Mouse (Mus musculus) megakaryocyte progenitor cell, adult 5-6 weeks (primary cell): ENCODE measurements around the gene Vmp1. TPM values are rescaled to one million over a fixed set of nuclear protein-coding genes. Genes with fewer than 3 reads are reported as not detected.

Source experiments
- ATAC-seq: replicated peaks from 2 replicates; pipeline ENCODE4 v1.8.0; 2016; ENCODE audit warnings: mild to moderate bottlenecking, moderate TSS enrichment, inconsistent platforms; ENCODE audit not compliant: poor library complexity
- total RNA-seq, 2 experiments: library from RNA; stranded (forward) in 1 of 2; stranded (reverse) in 1 of 2; fragments of 157-497, 149-512 nt in 1 of 2; fragments of 200-1000 nt in 1 of 2; gene quantifications; 2 replicates each; pipeline versions ENCODE4 v1.2.3 to v1.2.4; 2015 to 2017

Gene Vmp1
- total RNA-seq, 2 experiments from 2014 or later = 94.0 to 167 TPM

DNA sequence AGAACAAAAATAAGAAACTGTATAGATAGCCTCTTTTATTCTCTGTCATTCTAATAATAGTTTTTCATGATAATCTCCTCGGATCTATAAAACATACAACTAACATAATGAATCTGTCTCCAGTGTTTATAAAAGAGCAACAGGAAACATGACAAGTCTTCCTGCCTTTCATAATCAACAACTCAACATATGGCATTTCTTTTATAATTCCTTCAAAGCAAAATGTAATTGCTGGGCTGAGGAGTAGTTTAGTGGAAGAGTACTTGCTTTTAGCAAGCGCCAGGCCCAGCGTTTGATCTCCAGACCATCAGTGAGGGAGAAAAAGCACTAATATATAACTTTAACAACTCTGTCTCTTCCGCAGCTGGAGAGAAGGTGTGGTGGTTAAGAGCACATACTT lies 41.9 kb downstream of the Vmp1 start:
- ATAC-seq = no peak

DNA sequence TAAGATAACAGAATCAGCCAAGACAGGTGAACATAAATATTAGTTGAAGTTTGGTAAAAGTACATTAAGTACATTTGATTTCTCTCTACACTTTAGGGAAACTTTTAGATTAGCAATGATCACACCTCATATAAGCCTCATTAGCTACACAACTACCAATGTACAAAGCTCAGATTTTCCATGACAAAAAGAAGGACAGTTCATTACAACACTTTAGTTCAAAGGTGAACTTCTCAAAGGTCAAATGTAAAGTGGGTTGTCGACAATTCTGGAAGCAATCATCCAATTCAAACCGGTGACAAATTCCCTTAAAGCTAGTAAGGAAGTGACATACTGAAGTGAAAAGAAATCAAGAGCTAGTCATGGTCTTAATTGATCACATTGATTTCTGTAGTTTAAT lies 45.9 kb downstream of the Vmp1 start:
- no peak for ATAC-seq

DNA sequence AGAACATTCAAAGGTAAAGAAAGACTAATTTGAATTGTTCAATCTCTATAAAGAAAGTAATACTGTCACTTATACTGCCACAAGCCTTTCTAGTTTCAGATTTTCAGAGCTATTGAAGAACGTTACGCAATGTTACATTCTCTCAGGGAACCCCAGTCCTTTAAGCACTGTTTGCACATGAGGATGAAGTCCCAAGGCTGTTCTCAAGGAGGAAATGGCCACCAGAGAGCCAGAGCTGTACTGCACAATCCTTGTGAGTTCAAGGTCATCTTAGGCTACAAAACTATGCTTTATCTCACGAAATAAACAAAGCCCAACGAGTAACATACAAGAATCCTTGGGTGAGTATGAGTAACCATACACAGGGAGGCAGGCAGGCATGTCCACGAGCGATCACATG lies 49.2 kb downstream of the Vmp1 start:
- 0 out of 2 replicates have a peak, but pooled peaks have one; percentile 23 for ATAC-seq

- no peak for ATAC-seq
Measured at GRCm38 (mm10) chr11:86629941-86630340, 53.7 kb downstream of the Vmp1 start.

GRCm38 (mm10) chr11:86629445-86629844 lies 54.2 kb downstream of the Vmp1 start:
- no peak for ATAC-seq

GRCm38 (mm10) chr11:86628448-86628847 lies 55.2 kb downstream of the Vmp1 start:
- ATAC-seq = no peak

DNA sequence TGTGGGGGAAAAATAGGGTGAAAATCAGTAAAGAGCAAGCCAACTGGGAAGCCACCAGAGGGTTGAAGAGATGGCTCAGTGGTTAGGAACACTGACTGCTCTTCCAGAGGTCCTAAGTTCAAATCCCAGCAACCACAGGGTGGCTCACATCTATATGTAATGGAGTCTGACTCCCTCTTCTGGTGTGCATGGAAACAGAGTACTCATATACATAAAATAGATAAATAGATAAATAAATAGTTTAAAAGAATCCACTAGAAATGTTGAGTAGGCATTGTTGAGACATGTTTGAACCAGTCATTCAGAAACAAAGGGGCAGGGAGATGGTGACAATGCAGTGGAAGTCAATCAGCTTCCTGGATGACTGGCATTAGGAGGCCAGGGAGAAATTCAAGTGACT lies 56.0 kb downstream of the Vmp1 start:
- ATAC-seq = no peak

GRCm38 (mm10) chr11:86626714-86627113 lies 56.9 kb downstream of the Vmp1 start:
- peak; percentile 61 for ATAC-seq

DNA sequence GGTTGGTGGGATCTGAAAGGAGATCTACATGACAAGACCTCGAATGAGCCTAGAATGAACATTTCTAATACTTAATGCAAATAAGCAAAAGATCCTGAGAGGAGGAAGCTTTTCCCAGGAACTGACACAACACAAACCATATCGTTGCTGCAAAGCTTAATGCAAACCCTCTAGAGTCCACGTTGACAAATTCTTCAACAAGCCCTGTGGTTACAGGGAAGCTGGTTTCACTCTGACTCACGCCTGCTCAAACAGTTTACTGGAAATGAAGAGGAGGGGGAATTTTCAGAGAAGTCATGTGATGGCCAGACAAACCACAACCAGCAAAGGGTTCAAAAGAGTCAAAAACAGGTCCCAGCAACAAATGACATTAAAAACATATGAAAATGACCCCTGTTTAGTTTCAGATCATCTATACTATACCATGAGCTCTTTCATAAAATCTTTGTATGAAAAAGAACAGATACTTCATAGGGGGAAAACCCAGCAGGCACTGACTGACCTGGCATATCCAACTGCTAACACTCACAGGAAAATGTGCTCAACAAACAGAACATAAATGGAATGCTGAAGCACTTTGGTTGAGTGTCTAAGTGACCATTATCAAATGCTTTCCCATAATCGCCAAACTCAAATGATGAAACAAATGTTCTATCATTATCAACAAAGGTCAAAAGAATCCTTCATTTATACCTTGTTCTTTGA lies 59.2 kb downstream of the Vmp1 start:
- ATAC-seq = peak; percentile 67

DNA sequence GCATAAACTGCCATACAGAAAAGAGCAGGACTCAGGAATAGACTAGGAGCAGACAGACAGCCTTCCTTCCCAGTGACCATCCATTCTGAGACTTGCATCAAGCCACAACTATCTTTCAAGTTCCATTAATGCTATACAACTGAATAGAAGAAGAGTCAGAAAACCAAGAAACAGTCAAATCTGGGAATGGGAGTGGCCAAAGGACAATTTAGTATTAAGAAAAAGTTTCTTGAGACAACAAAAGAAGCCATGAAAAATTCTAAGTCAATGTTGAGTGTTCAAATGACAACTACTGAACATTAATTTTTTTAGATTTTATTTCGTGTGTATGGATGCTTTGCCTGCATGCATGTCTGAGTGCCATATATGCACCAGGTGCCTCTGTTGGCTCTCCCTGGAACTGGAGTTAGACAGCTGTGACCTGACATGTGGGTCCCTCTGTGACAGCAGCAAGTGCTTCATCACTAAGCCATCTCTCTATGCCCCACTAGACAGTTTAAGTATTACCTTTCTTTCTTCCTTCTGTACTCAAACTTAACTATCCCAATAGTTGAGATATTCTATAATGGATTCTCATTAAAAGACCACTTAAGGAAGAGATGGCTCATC lies 60.1 kb downstream of the Vmp1 start:
- no peak for ATAC-seq

DNA sequence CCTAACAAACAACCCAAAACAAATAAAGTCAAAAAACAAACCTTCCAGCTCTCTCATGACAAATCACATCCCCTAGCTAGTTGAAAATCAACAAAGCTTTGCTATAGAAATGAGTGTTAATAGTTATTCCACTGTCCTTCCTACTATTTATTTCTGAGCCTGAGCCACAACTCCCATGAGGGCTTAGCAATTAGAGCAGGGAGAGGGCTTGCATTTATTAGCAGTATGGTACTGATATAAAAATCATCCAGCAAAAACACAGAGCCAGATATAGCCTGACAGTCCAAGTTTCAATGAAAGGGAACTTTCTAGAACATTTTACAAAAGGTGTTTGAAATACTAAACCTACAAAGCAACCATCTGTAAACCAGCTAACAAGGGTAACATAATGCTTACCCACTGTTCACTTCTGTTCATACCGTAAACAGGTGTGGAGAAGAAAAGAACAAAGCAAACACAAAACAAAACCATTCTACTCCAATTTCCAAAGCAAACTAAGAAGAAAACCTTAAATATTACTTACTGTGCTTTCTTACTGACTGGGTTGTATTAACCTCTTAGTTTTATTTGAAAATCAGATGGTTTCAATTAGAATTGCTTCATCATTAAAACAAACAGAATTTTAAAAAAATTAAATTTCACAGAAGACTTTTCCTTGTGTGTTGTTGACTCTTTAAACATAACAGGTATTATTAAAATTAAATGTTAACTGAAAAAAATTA lies 61.3 kb downstream of the Vmp1 start:
- ATAC-seq = no peak

GRCm38 (mm10) chr11:86621139-86621538 lies 62.5 kb downstream of the Vmp1 start:
- no peak for ATAC-seq

GRCm38 (mm10) chr11:86618548-86619335 lies 64.9 kb downstream of the Vmp1 start:
- no peak for ATAC-seq

- ATAC-seq = no peak
Measured at GRCm38 (mm10) chr11:86614607-86615006, 69.0 kb downstream of the Vmp1 start.

- ATAC-seq = peak; percentile 95
Measured at GRCm38 (mm10) chr11:86614056-86614530, 69.5 kb downstream of the Vmp1 start.

GRCm38 (mm10) chr11:86611991-86612390 lies 71.6 kb downstream of the Vmp1 start:
- no peak for ATAC-seq

- ATAC-seq = peak; percentile 73
Measured at GRCm38 (mm10) chr11:86610239-86610638, 73.4 kb downstream of the Vmp1 start.

GRCm38 (mm10) chr11:86607808-86608350 lies 75.8 kb downstream of the Vmp1 start:
- ATAC-seq = no peak

GRCm38 (mm10) chr11:86606621-86607339 lies 76.9 kb downstream of the Vmp1 start:
- ATAC-seq = peak; percentile 36; the same call in 1 of the 2 replicates
